Mouse (Mus musculus) brain, embryonic 14.5 days (tissue): ENCODE results near the gene Neurod2.

Source experiments
- CTCF ChIP-seq: fragments of 200-500 bp; IDR thresholded peaks from 2 replicates; pipeline ENCODE4 v1.5.1; 2012; ENCODE audit warnings: inconsistent platforms, mild to moderate bottlenecking, moderate library complexity, borderline replicate concordance; ENCODE audit not compliant: insufficient read depth, insufficient read length; ENCODE audit errors: extremely low read depth
- POLR2A ChIP-seq: fragments of 200-500 bp; IDR thresholded peaks from 2 replicates; pipeline ENCODE4 v1.6.1; 2012; ENCODE audit warnings: mild to moderate bottlenecking, inconsistent platforms, borderline replicate concordance; ENCODE audit not compliant: poor library complexity, insufficient read depth, insufficient read length, severe bottlenecking; ENCODE audit errors: extremely low read depth

DNA sequence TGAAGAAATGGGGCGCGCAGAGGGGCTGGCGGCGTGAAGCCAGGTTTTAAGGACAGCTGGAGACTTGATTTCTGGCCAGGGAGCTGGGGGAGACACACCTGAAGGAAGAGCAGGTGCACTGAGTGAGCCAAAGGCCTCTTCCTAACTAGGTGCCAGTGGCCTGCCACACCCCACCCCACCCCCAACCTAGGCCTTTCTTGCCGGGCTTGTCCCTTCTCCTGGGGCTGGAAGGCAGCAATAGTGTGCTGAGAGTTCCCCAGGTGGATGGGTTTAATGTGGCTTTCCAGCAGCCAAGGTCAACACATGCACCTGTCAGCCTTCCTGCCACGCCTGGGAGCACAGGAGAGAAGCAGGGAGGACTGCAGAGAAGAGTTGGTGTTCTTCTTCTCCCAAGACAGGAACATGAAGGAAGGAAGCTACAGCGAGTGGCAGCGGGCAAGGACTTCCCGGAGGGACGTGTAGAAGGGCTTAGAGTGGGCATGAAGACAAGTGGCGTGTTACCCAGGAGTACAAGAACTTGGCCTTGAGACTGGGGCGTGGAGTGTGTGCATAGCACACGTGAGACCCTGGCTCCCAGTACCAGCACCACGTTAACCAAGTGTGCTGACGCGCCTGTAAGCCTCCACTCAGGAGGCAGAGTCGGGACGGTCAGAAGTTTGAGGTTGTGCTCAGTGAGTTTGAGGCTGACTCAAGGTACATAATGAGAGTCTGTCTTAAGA, 23.0 kb upstream of the Neurod2 start:
- TF ChIP-seq CTCF (no peak), POLR2A (no peak)
